Mouse (Mus musculus) myocyte (in vitro differentiated cells): Measurements from ENCODE around the gene Ralgps1.

Experiments
- E2F4 ChIP-seq: IDR thresholded peaks from one replicate; pipeline ENCODE4 v1.6.1; 2011; ENCODE audit warnings: mild to moderate bottlenecking, control low read depth, moderate library complexity; ENCODE audit not compliant: insufficient read depth
- POLR2A ChIP-seq: IDR thresholded peaks from one replicate; pipeline ENCODE4 v1.6.1; 2011; ENCODE audit warnings: low read depth, mild to moderate bottlenecking, control low read depth, moderate library complexity; ENCODE audit not compliant: insufficient read length
- TCF12 ChIP-seq: IDR thresholded peaks from one replicate; pipeline ENCODE4 v1.6.1; 2011; ENCODE audit warnings: mild to moderate bottlenecking, control low read depth; ENCODE audit not compliant: poor library complexity, insufficient read depth, severe bottlenecking
- USF1 ChIP-seq: IDR thresholded peaks from one replicate; pipeline ENCODE4 v1.6.1; 2011; ENCODE audit warnings: low read depth, mild to moderate bottlenecking, control low read depth, moderate library complexity

DNA sequence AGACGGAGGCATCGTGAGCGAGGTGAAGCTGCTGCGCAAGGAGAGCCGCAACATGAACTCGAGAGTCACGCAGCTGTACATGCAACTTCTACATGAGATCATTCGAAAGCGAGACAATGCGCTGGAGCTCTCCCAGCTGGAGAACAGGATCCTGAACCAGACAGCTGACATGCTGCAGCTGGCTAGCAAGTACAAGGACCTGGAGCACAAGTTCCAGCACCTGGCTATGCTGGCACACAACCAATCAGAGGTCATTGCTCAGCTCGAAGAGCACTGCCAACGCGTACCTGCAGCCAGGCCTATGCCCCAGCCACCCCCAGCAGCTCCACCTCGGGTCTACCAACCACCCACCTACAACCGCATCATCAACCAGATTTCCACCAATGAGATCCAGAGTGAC, 142.7 kb downstream of the Ralgps1 start:
- peak; percentile 2 for TF ChIP-seq POLR2A
- no peak for TF ChIP-seq TCF12
- TF ChIP-seq E2F4 = no peak
- TF ChIP-seq USF1 = no peak
